Mouse (Mus musculus) midbrain, embryonic 11.5 days (tissue): ENCODE measurements around the gene Slc35d3. TPM values are rescaled to one million over a fixed set of nuclear protein-coding genes. Genes with fewer than 3 reads are reported as not detected.

Experiments
- ATAC-seq: fragments of 200-750 bp; cut with Nextera tagmentation; 2 replicates; pipeline ENCODE4 v1.8.0; 2017; ENCODE audit warnings: moderate TSS enrichment, moderate library complexity; ENCODE audit not compliant: low FRiP score
- DNase-seq: peaks from one replicate; pipeline ENCODE4 v3.0.0; 2015; ENCODE audit warnings: low spot score; ENCODE audit errors: missing footprints
- H3K27ac ChIP-seq: fragments of 300-500 bp; sonication (generic); 2 replicates; pipeline ENCODE4 v1.5.1; 2014; ENCODE audit warnings: low read depth, low read length
- H3K27me3 ChIP-seq: fragments of 300-500 bp; sonication (generic); 2 replicates; pipeline ENCODE4 v1.6.1; 2014; ENCODE audit warnings: mild to moderate bottlenecking, low read length, moderate library complexity, mixed read lengths; ENCODE audit not compliant: control insufficient read depth, insufficient read depth
- H3K36me3 ChIP-seq: fragments of 300-500 bp; sonication (generic); 2 replicates; pipeline ENCODE4 v1.6.1; 2014; ENCODE audit warnings: mild to moderate bottlenecking, low read length, moderate library complexity, mixed read lengths; ENCODE audit not compliant: control insufficient read depth, insufficient read depth
- H3K4me1 ChIP-seq: fragments of 300-500 bp; sonication (generic); 2 replicates; pipeline ENCODE4 v1.6.1; 2014; ENCODE audit warnings: low read length; ENCODE audit not compliant: control insufficient read depth, insufficient read depth
- H3K4me2 ChIP-seq: fragments of 300-500 bp; sonication (generic); 2 replicates; pipeline ENCODE4 v1.6.1; 2014; ENCODE audit warnings: mild to moderate bottlenecking, moderate library complexity
- H3K4me3 ChIP-seq: fragments of 300-500 bp; sonication (generic); 2 replicates; pipeline ENCODE4 v1.5.1; 2014; ENCODE audit warnings: low read depth, low read length
- H3K9ac ChIP-seq: fragments of 300-500 bp; sonication (generic); 2 replicates; pipeline ENCODE4 v1.6.1; 2014; ENCODE audit warnings: low read length
- H3K9me3 ChIP-seq: fragments of 300-500 bp; sonication (generic); 2 replicates; pipeline ENCODE4 v1.6.1; 2016; ENCODE audit warnings: low read length; ENCODE audit not compliant: control insufficient read depth
- WGBS: fragments of 180-500 bp; shearing (Covaris S2); extraction: QIAGEN DNeasy Blood & Tissue Kit; methylation state at CpG from one replicate; pipeline ENCODE4 v1.1.7; 2014; 5-methylcytosine and 5-hydroxymethylcytosine counted together
- polyA plus RNA-seq: library from polyadenylated mRNA; unstranded; fragments of >200 nt; fragmentation: Nextera tagmentation; extraction: Ambion mirVana; gene quantifications from 2 replicates; pipeline ENCODE4 v1.2.1, GENCODE M21; 2014

Gene Slc35d3
- polyA plus RNA-seq, 1 experiment from 2014 or later = 0.63 TPM

GRCm38 (mm10) chr10:19879161-19879560 lies 27.9 kb upstream of the Slc35d3 start:
- no peak overlapping the region for H3K4me3 ChIP-seq
- no peak overlapping the region for H3K9ac ChIP-seq
- H3K9me3 ChIP-seq = no peaks in the 10 kb centered on the region
- no peaks in the 10 kb centered on the region for H3K27me3 ChIP-seq
- H3K36me3 ChIP-seq = no peaks in the 10 kb centered on the region
- DNase-seq (peak; percentile 75), ATAC-seq (no peak)
- WGBS = 62% methylated on average over 6 of the region's 6 CpGs
- no peak overlapping the region for H3K27ac ChIP-seq
- no peak overlapping the region for H3K4me2 ChIP-seq
- H3K4me1 ChIP-seq = peaks cover 2% of the 10 kb centered on the region; the same call in 1 of the 2 replicates

- Histone ChIP-seq H3K36me3 (no peaks in the 10 kb centered on the region), H3K9ac (no peak overlapping the region), H3K27me3 (no peaks in the 10 kb centered on the region), H3K9me3 (no peaks in the 10 kb centered on the region), H3K4me3 (no peak overlapping the region), H3K4me2 (no peak overlapping the region), H3K4me1 (peaks cover 2% of the 10 kb centered on the region; the same call in 1 of the 2 replicates), H3K27ac (no peak overlapping the region)
- ATAC-seq = no peak
- DNase-seq = peak; percentile 69
- WGBS = 79% methylated on average over 9 of the region's 9 CpGs
These were observed 26.4 kb upstream of the Slc35d3 start for GRCm38 (mm10) chr10:19877679-19878078.

- ATAC-seq = peak; percentile 67; the same call in 1 of the 2 replicates
- H3K4me1 ChIP-seq = peaks cover 2% of the 10 kb centered on the region; the same call in 1 of the 2 replicates
These were observed 26.0 kb upstream of the Slc35d3 start for GRCm38 (mm10) chr10:19877257-19877656.

GRCm38 (mm10) chr10:19876669-19877068 lies 25.4 kb upstream of the Slc35d3 start:
- no peak overlapping the region for H3K4me3 ChIP-seq
- no peak overlapping the region for H3K9ac ChIP-seq
- DNase-seq (no peak), ATAC-seq (no peak; the same call in 1 of the 2 replicates)
- H3K9me3 ChIP-seq = no peaks in the 10 kb centered on the region
- no peaks in the 10 kb centered on the region for H3K36me3 ChIP-seq
- H3K4me1 ChIP-seq = peaks cover 2% of the 10 kb centered on the region; the same call in 1 of the 2 replicates
- WGBS = 63% methylated on average over 7 of the region's 7 CpGs
- H3K27ac ChIP-seq = no peak overlapping the region; the same call in 1 of the 2 replicates
- H3K4me2 ChIP-seq = no peak overlapping the region
- no peaks in the 10 kb centered on the region for H3K27me3 ChIP-seq

More at GRCm38 (mm10) chr10:19877257-19877656, 26.0 kb upstream of the Slc35d3 start:
- Histone ChIP-seq H3K27me3 (no peaks in the 10 kb centered on the region), H3K36me3 (no peaks in the 10 kb centered on the region), H3K27ac (no peak overlapping the region), H3K9me3 (no peaks in the 10 kb centered on the region), H3K9ac (no peak overlapping the region), H3K4me3 (no peak overlapping the region), H3K4me2 (no peak overlapping the region)
- 82% methylated on average over 8 of the region's 8 CpGs for WGBS
- DNase-seq = peak; percentile 35

GRCm38 (mm10) chr10:19875346-19875745 lies 24.1 kb upstream of the Slc35d3 start:
- Histone ChIP-seq H3K4me3 (no peak overlapping the region), H3K4me1 (peaks cover 2% of the 10 kb centered on the region; the same call in 1 of the 2 replicates), H3K9ac (no peak overlapping the region), H3K27ac (no peak overlapping the region), H3K27me3 (no peaks in the 10 kb centered on the region), H3K9me3 (no peaks in the 10 kb centered on the region), H3K36me3 (no peaks in the 10 kb centered on the region), H3K4me2 (no peak overlapping the region)
- ATAC-seq (no peak), DNase-seq (peak; percentile 54)
- 85% methylated on average over 5 of the region's 5 CpGs for WGBS

- Histone ChIP-seq H3K9ac (no peak overlapping the region), H3K4me2 (no peak overlapping the region), H3K4me3 (no peak overlapping the region), H3K27ac (no peak overlapping the region), H3K9me3 (no peaks in the 10 kb centered on the region), H3K27me3 (peaks cover 25% of the 10 kb centered on the region), H3K36me3 (no peaks in the 10 kb centered on the region), H3K4me1 (peaks cover 7% of the 10 kb centered on the region)
- 89% methylated on average over 7 of the region's 7 CpGs for WGBS
- DNase-seq (no peak), ATAC-seq (no peak)
These were observed 4.5 kb upstream of the Slc35d3 start for GRCm38 (mm10) chr10:19855597-19856306.

- Histone ChIP-seq H3K9ac (no peak overlapping the region), H3K4me1 (peaks cover 22% of the 10 kb centered on the region), H3K27me3 (peaks cover 46% of the 10 kb centered on the region), H3K9me3 (no peaks in the 10 kb centered on the region), H3K27ac (no peak overlapping the region), H3K4me3 (no peak overlapping the region), H3K36me3 (no peaks in the 10 kb centered on the region), H3K4me2 (no peak overlapping the region)
- DNase-seq = no peak
- no peak for ATAC-seq
- 67% methylated on average over 2 of the region's 2 CpGs for WGBS
These were observed 2.4 kb upstream of the Slc35d3 start for GRCm38 (mm10) chr10:19853609-19854008.

GRCm38 (mm10) chr10:19852776-19853175 lies 1.5 kb upstream of the Slc35d3 start:
- peaks cover 22% of the 10 kb centered on the region for H3K4me1 ChIP-seq
- H3K9ac ChIP-seq = no peak overlapping the region
- H3K4me3 ChIP-seq = no peak overlapping the region
- no peaks in the 10 kb centered on the region for H3K36me3 ChIP-seq
- H3K27me3 ChIP-seq = peaks cover 49% of the 10 kb centered on the region
- WGBS = 37% methylated on average over 6 of the region's 6 CpGs
- H3K4me2 ChIP-seq = no peak overlapping the region
- ATAC-seq (no peak), DNase-seq (no peak)
- no peak overlapping the region for H3K27ac ChIP-seq
- no peaks in the 10 kb centered on the region for H3K9me3 ChIP-seq

GRCm38 (mm10) chr10:19850544-19850997 lies 688 bp downstream of the Slc35d3 start:
- peak overlapping the region; percentile 57 for H3K9ac ChIP-seq
- H3K27me3 ChIP-seq = peaks cover 49% of the 10 kb centered on the region
- no peak overlapping the region for H3K27ac ChIP-seq

More at GRCm38 (mm10) chr10:19850544-19850997, 688 bp downstream of the Slc35d3 start:
- under 1% methylated on average over 36 of the region's 36 CpGs for WGBS
- DNase-seq (peak; percentile 95), ATAC-seq (peak; percentile 67)
- Histone ChIP-seq H3K4me3 (peak overlapping the region; percentile 60), H3K4me2 (peak overlapping the region; percentile 100), H3K36me3 (no peaks in the 10 kb centered on the region), H3K4me1 (peaks cover 22% of the 10 kb centered on the region), H3K9me3 (no peaks in the 10 kb centered on the region)
